Mouse (Mus musculus) Muller cell, postnatal 12 days (primary cell): ENCODE measurements around the gene Dhps.
"Not testable (repeated sequence)": the region's sequence is repeated elsewhere in the genome, so short reads cannot be mapped to it uniquely, and the experiment has no call there.

Experiments
- DNase-seq: peaks from one replicate; pipeline ENCODE4 v3.0.0-alpha.2; 2015; ENCODE audit errors: inconsistent ontology term

The Dhps gene

DNA sequence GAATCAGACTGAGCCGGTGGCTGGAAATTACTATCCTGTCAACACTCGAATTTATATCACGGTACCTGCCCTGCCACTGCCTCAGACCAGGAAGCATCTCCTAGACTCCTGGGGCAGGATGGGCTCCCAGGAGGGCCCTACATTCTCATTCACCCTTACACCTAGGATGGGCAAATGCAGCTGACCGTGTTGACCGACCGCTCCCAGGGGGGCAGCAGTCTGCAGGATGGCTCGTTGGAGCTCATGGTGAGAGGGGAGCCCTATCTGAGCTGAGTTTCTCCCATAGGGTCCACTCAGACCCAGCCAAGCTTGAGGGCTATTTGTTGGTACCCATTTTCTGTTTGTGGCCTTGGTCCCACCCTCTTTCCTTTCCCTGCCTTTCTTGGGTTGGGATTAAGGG is 24.0 kb downstream of the Dhps start:
- no peak for DNase-seq

DNA sequence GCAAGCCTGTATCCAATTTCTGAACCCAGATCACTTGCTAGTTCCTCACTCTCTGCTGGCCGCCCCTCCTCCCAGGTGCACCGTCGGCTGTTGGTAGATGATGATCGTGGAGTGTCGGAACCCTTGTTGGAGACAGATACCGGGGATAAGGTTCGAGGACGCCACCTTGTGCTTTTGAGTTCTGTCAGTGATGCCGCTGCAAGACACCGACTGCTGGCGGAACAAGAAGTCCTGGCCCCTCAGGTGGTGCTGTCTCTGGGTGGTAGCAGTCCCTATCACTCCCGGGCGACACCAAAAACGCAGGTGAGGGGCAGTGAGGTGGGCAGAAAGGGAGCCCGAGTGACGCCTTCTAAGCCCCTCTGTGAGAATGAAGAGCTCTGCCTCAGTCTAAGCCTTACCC is 24.6 kb downstream of the Dhps start:
- no peak for DNase-seq

DNA sequence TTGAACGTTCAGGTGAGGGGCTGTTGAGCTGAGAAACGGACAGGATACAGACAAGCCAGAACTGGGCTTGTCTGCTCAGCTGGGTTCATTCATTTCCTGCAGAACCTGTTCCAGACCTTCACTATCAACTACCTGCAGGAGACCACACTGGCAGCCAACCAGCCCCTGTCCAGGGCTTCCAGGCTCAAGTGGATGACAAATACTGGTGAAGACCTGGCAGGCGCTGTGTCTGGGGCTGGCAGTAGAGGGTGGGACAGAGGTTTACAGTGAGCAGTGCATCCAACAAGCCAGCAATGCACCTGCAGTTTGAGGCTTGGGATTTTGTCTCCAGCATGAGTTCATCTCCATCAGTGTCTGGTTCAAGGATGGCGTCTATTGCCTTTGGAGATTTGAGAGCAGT is 25.3 kb downstream of the Dhps start:
- DNase-seq, result no peak

DNA sequence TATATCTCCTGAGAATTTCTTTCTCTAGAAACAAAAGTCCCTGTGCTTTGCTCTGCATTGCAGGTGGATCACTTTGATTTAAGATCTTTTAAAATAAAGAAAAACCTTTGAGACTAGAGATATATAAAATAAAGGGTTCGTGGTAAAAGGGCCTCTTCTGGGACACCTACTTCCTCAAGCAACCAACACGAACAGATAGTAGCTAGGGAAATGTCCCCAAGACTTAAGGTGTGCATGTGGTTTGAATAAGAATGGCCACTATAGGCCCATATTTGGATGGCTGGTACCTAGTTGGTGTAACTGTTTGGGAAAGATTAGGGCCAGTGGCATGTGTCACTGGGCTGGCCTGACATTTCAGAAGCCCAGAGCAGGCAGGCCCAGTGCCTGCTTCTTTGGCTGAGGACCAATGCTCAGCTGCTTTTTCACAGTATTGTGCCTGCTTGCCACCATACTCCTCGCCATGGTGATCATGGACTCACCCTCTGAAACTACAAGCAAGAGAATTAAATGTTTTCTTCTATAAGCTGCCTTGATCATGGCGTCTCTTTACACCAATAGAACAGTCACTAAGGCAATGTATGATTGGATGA is 28.6 kb downstream of the Dhps start:
- no peak for DNase-seq

DNA sequence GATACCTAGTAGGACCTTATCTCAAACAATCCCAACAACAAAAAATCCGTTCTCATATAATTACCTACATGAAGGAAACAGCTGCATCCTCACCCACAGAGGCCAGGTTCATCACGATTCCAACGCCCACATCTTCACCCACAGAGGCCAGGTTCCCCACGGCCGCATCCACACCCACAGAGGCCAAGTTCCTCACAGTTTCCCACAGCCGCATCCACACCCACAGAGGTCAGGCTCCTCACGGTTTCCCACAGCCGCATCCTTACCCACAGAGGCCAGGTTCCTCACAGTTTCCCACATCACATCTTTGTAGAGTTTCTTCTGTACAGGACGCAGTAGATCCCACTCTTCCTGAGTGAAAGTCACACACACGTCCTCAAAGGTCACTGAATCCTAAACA is 41.7 kb downstream of the Dhps start:
- DNase-seq, result no peak

DNA sequence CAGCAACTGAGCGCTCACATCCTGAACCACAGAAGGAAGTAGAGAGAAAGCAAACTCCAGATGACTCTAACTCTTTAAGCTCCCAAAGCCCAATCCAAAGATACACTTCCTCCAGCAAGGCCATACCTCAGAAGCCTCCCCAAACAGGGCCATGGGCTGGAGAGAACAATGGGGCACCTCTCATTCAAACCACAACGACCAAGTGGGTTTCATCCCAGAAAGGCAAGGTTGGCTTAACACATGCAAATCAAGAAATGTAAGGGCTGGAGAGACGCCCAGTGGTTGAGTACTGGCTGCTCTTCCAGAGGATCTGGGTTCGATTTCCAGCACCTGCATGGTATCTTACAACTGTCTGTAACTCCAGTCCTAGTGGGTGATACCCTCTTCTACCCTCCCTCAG is 43.9 kb downstream of the Dhps start:
- DNase-seq, result no peak

DNA sequence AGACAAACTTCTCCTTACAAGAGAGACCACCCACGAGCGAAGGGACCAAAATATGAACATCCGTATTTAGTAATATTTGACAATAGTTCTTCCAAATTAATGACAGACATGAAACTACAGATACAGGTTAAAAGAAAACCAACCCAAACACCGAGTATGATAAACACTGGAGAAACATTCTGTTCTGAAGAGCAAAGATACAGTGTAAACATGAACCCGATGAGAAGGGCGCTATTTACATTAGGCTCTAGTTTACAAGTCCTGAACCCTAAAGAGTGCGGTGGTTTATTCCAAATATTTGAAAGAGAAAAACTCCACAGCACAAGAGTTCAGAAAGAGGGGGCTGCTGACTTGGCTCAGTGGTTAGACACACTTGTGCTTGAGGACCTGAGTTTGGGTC is 45.4 kb downstream of the Dhps start:
- no peak for DNase-seq

DNA sequence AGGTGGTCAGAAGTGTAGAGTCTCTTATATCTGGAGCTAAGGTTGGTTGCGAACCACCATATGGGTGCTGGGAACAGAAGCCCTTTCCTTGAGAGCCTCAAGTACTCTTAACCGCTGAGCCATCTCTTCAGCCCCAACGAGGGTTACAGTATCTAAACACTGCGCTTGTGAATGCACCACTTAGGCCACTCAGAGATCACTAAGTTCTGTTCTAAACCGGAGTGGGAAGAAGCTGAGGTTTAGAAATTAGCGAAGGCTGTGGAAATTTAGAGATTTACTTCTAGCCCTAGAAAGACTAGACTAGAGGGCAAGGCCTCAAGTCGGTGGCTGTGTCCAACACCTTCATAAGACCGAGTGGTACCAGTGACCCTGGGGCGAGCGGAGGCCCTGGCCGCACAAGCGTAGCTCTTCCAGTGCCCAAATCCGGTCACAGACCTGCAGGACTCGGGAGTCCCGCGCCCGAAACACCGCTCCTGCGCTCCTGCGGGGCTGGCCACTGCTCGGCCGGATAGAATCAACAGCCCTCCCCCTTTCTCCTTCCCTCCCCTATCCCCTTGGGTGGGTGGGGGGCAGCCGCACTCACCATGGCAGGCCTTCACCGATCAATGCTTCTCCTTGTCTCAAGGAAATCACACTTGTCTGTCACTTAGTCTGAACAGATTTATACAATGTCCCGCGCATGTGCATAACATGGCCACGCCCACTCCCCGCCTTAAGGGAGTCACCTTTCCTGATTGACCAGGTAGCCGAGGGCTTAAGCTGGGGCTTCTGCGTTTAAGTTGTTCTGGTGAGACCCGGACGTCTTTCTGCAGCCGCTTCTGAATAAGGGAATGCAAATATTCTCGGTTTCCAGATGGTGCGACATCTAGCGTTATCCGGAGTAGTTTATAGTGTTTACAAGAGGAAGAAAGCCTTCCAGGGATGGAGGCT is 47.8 kb downstream of the Dhps start:
- DNase-seq, result peak; percentile 81

DNA sequence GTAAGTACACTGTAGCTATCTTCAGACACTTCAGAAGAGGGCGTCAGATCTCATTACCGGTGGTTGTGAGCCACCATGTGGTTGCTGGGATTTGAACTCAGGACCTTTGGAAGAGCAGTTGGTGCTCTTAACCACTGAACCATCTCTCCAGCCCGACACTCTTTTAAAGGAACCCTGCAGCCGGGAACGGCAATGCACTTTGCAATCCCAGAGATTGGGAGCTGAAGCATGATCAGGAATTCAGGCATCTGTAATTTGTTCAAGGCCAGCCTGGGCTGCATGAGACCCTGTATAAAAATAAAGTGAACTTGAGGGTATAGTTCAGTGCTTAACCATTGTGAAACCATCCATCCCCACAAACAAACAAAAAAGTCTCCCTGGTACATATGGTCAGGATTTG is 48.7 kb downstream of the Dhps start:
- DNase-seq, result not testable (repeated sequence)

DNA sequence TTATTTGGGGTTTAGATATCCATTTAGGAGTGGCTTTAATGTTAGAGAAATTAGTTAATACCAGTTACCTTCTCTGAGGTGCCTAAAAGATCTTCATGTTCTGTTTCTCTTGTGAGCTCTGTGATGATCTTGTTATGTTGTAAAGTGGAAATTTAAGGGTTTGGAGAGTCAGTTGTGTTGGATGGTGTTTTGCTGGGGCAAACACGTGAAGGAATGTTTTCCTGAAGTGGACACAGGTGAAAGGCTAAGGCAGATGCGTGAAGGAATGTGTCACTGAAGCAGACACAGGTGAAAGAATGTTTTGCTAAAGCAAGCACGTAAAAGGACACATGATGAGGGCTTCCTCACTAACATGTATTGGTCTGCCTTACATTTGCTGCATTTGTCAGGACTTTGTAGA is 51.4 kb downstream of the Dhps start, which contains the start of gene Zfp791:
TSS of gene Zfp791 (minus strand) at position 101 of the 400 bp plus-strand sequence.
- no peak for DNase-seq

DNA sequence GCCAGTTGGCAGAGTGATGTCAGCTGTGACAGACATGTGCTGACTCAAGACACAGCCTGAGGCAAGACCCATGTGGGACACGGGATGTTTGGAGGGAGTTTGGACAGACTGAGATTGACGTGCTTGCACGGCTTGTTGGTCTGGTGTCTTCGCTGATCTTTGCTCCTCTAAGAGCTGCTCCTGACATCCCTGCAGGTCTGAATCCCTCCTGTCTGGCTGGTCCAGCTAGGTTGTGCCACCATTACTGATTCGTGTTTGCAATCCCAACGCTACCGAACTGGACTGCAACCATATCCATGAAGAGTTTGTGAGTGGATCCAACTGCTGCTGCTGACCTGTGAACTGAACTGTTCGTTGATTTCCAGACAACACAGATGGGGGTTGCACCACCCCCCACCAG is 52.1 kb downstream of the Dhps start:
- no peak for DNase-seq
